Mouse (Mus musculus) embryonic stem cell, embryonic (primary cell): ENCODE measurements at regions not wholly inside any gene's neighbourhood (a gene's known extent, or its start where the extent isn't known, plus 50 kb on each side); places are given as distances from the start of the nearest gene placed in this dataset.
"Not testable (repeated sequence)": the region's sequence is repeated elsewhere in the genome, so short reads cannot be mapped to it uniquely, and the experiment has no call there.

Experiments used
- CTCF ChIA-PET, 4 experiments: fragments of 300-600 bp in 2 of 4; fragments of 350-600 bp in 2 of 4; sonication (Branson Sonifier 250); formaldehyde crosslinking; loops; one replicate each; lab custom pipeline; 2022; ENCODE audit warnings: inconsistent platforms in 2 of 4; lab: Charles Lee
- POLR2A ChIA-PET, 4 experiments: fragments of 300-600 bp in 2 of 4; fragments of 350-600 bp in 2 of 4; sonication (Branson Sonifier 250); formaldehyde crosslinking; loops; one replicate each; lab custom pipeline; 2022; ENCODE audit warnings: antibody characterized with exemption in 4 of 4, inconsistent platforms in 1 of 4; lab: Charles Lee

DNA sequence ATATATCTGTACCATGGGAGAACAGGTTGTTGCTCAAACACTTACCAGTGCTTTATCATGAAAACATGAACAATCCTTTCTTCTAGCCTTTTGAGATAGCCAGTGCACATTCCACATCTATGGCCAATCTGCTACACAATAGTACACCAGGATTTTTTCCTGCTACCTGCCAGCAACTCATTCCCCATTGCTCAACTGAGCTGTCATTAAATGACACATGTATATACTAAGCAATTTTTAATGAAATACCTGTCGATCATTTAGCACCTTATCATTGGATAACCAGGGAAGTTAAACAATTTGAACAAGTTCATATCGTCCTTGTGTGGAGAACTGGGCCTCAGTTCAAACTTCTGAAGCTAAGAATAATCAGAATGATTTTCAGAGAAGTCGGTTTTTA, 111.5 kb downstream of the Nr2f2 start:
- ChIA-PET POLR2A (no interaction called here), CTCF (no interaction called here)

DNA sequence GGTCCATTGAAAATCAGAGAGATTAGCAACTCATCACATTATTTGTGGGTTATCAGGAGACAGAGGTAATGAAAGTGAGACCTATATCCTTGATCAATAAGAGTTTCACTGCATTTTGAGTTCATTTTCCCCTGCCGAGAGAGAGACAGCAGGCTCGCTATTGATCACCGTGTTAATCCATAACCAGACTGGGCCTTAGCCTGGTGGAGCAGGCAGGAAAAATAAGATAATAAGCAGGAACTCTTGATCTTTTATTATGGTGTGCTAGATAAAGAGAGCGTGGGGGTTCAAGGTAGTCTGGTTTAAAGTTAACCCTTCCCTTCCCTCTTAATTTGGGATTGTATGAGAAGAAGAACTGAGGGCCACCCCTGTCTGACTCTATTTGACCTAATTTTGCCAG, 113.3 kb downstream of the Nr2f2 start:
- ChIA-PET POLR2A (no interaction called here), CTCF (no interaction called here)

DNA sequence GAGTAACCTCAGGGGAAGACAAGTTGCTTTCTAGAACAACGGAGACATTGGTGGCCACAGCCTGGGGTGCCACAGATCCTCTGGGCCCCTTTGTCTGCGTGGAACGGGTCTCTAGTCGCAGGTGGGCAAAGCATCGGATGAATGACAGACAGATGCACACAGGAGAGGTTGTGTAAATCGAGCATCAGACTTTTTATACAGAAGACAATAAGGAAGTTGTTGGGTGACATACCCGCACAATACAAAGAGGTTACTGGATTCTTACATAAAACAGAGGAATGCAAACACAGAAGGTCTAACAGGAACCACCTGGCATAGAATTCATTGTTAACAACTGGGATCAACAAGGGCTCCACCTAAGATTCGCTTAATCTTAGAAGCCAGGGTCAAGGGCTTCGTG, 127.5 kb downstream of the Nr2f2 start:
- POLR2A ChIA-PET, CTCF ChIA-PET: not testable (repeated sequence)

DNA sequence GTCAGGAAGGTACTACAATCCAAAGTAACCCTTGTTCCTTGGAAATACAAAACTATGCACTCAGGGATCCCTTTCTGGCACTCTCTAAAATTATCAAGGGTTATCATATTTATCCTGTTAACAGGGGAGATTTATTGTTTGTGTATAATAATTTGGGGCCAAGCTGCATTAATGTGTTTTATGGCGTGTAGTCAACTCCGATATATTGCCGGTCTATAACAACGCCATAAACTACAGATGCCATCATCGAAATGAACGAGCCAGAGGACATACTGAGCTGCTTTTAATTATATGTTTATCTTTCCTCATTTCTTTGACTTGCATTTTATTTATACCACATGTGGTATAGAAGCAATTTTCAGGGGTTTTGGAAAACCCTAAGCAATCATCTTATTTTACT, 147.2 kb downstream of the Nr2f2 start:
- ChIA-PET CTCF (interaction anchor here in 1 of 4 experiments (0.7 kb wide), 1 partner anchor 1918 kb away, joined by 3 read pairs; no protein-coding TSS in a partner anchor), POLR2A (interaction anchor here in 2 of 4 experiments (0.7 kb wide), 2 partner anchors 29 to 67 kb away, joined by 3 to 6 read pairs; no protein-coding TSS in a partner anchor)

DNA sequence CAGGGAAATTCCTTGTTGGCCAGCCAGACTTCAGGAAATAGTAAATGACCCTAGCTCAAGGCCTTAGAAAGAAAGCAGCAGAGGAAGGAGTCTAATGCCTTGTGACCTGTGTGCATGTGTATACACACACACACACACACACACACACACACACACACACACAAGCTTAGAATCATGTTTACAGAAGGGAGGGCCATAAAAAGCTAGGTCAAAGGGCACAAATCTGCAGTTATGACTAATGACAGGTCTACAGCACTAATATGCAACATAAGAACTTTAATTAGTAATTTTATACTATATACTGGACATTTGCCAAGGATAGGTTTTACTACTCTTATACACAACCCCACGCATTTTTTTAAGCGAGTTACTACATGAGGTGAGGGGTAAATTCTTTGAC, 149.4 kb downstream of the Nr2f2 start:
- ChIA-PET CTCF (interaction anchor here in 1 of 4 experiments (0.6 kb wide), 1 partner anchor 1194 kb away, joined by 3 read pairs; no protein-coding TSS in a partner anchor), POLR2A (no interaction called here)

DNA sequence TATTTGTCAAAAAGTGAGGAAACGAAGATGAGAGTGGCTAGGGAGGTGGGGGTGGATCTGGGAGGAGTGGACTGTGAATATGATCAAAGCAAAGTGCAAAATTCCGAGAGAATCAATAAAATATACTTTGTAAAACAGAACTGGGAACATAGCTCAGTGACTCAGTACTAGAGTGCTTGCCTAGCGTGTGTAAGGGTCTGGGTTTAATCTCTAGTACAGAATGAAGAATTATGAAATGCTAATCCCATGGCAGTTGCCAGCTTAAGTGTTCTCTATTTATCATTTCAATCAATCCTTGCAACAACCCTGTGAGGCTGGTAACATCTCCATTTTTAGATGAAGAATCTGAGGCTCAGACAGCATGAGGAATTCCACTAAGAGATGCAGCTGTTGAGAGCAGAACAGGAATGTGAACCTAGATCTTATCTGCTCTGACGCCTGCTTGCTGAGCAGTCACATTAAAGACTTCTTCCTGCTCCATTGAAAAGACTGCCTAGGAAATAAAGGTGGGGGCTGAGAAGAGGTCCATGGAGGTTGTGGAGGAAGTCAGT, 152.5 kb downstream of the Nr2f2 start:
- POLR2A ChIA-PET, result no interaction called here
- CTCF ChIA-PET, result no interaction called here

DNA sequence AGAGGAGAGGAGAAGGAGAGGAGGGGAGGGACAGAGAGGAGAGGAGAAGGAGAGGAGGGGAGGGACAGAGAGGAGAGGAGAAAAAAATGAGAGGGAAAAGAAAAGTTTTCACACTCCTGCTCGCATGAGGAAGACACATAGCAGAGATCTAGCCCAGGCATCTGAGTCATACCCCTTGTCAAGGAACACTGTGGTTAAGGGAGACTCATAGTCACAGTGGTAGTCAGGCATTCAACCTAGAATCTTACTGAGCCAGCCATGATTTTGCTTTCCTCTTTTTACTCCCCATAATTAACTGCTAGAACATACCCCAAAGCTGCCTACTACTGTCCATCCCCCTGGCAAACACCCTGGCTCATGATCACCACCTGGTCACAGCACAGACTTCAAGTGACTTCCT, 160.6 kb downstream of the Nr2f2 start:
- ChIA-PET CTCF (no interaction called here), POLR2A (interaction anchor here in 1 of 4 experiments (0.5 kb wide), 1 partner anchor 99 kb away, joined by 3 read pairs; no protein-coding TSS in a partner anchor)

DNA sequence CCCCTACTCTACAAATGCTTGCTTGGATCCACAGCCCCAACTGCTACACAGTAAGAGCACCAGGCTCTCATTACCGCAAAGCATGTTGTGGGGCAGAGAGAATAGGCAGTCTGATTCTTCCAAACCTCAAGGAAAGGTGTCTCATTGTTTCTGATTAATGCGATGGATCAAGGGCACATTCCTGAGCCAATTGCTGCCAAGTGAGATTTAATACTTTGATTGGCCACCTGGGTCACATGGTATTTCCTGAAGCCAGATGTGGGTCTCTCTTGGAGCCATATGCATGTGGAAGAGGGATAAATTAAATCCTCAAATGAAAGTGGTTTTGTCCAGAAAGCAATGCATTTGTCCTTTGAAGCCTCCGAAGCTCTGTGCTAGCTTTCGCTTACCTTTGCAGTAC, 166.3 kb downstream of the Nr2f2 start:
- ChIA-PET POLR2A (interaction anchor here in 1 of 4 experiments (0.7 kb wide), 1 partner anchor 259 kb away, joined by 4 read pairs; no protein-coding TSS in a partner anchor), CTCF (no interaction called here)

DNA sequence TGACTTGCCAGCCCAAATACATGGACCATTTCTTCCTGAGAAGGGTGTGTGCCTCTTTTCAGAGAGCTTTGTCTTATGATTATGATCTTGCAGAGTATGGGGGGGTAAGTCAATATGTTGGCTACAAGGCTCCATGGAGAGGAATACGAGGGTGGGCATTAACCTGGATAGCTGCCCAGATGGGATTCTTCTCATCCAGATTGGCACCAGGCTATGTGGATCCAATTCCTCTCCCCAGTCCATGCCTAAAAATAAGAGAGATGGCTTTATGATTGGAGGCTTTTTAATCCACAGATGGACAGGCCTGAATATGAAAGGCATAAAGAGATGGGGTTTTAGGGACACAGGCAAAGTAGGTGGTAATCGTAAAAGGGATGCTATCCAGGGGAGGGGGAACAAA, 187.6 kb downstream of the Nr2f2 start:
- ChIA-PET CTCF (no interaction called here), POLR2A (no interaction called here)

DNA sequence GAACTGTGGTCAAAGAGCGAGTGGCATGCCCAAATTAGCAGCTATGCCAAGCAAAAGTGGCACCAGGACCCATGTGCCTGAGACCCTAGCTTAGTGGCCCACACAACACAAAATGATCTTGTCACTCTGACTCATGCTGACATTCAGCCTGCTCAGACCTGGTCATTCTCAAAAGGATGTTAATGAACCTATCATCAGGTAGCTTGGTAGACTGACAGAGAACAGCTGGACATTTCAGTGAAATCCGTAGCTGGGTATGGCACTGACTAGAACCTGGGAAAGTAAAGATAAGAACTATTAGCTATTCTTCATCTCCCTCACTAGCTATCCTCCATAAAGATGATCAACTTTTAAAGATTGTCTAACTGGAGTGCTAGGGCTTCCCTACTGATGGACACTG, 188.5 kb downstream of the Nr2f2 start:
- ChIA-PET POLR2A (no interaction called here), CTCF (no interaction called here)

DNA sequence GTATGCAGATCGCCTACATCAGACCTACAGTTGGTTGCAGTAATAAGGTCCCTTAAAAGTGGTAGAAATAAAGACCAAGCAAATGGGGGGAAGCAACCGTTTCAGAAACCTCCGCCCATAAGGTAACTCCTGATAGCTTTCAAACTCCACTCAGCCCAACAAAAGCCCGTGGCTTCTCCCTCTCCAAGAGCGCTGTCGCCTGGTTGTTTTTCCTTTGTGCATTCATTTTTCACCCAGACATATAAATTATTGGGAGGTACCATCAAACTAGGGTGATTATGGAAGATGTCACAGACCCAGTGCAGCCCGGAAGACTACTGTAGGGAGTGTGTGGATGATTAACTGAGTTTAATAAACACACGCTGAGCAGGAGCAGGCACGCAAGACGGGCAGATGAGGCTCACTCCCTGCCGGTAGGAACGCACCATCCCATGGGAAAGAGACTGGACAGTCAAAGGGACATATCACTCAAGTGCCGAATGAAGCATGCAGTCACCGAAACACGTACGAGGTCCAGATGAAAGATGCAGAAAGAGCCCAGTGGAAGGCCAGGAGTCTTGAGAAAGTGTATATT, 189.8 kb downstream of the Nr2f2 start:
- ChIA-PET CTCF (no interaction called here), POLR2A (no interaction called here)

DNA sequence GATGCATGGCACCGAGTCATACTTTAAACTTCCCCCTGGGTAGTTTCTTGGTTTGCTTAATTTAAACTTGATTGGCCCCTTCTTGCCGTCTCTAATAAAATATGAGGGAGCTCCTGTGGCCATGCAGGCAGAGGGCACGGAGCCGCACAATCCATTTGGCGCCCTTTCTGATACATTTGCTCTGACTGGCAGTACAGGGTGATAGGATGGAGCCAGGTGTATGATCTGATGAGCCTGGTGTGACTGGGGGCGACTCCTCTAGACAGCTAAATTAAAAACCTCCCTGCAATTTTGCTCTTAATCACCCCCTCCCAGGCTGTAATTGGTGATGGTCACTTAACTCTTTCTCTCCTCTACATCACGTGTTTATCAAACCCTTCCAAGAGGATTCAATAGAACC, 190.4 kb downstream of the Nr2f2 start:
- CTCF ChIA-PET, result no interaction called here
- POLR2A ChIA-PET, result no interaction called here

DNA sequence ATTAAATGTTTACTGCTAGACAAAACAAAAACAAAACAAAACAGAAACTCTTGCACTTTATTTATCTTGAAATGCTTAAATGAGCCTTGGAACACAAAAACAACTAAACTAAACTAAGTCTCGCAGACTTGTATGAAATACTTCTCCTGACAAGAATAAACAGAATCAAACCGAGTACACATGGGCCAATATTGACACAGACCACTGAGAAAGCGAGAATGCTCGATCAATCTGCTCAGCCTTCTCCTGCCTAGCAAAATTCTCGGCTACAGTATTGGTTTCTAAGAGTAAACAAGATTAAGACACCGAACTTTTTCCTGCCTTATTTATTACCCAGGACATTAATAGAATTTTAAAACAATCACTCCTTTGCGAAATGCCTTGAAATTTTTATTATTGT, 194.1 kb downstream of the Nr2f2 start:
- CTCF ChIA-PET, result no interaction called here
- POLR2A ChIA-PET, result no interaction called here

DNA sequence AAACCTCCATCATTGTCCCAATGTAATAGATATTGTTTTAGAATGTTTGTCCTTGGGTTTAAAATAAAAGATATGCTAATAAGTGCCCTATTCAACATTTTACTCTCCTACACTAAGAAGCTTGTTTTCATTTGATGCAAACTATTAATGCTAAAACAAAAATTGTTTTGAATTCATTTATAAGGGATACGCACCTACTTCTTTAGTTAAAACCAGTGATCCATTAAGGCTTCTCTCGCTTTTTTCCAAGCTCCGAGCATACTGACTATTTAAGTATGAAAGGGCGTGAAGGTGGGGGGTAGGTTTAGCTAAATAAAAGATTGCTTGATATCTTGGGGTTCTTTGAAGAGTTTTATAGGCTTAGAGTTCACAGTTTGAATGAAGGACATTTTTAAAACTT, 195.1 kb downstream of the Nr2f2 start:
- POLR2A ChIA-PET, result no interaction called here
- CTCF ChIA-PET, result no interaction called here

DNA sequence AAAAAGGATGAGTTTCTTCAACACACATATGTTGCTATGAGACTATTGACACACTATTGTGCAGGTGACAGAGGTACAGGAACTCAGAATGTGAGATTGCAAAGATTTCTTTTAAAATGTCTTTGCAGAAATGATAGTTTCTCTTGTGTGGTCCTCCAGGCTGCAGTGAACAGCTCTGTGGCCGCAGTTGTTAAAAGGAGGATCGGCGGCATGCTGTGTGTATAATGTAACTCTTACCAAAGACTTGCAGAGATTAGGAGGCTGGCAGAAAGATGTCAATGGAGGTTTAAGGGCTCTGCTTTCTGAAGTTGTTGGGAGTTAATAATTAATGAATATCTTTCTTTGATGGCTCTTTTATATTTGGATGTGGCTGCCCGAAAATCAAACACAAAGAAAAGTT, 198.5 kb downstream of the Nr2f2 start:
- CTCF ChIA-PET, result no interaction called here
- POLR2A ChIA-PET, result no interaction called here

DNA sequence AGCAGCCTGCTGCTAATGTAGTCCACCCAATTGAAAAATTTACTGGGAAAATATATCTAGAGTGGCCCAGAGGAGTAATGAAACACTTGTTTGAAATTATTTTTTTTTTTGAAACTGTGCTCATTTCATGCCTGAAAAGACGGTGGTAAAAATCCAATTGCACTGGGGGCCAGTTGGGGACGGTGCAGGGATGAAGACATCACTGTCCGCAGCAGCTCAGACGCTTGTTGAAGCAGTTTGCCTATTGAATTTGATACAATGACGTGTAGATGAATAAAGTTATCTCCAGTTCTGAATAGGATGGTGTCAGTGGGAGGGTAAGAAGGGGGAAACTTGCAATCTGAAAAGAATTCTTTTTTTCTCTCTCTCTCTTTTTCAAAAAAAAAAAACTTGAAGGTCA, 200.5 kb downstream of the Nr2f2 start:
- CTCF ChIA-PET, result interaction anchor here in 1 of 4 experiments (0.7 kb wide), 1 partner anchor 133 kb away, joined by 4 read pairs; no protein-coding TSS in a partner anchor
- POLR2A ChIA-PET, result interaction anchor here in 2 of 4 experiments (0.6 to 0.7 kb wide), 2 partner anchors 26 to 141 kb away, joined by 3 to 4 read pairs; no protein-coding TSS in a partner anchor

DNA sequence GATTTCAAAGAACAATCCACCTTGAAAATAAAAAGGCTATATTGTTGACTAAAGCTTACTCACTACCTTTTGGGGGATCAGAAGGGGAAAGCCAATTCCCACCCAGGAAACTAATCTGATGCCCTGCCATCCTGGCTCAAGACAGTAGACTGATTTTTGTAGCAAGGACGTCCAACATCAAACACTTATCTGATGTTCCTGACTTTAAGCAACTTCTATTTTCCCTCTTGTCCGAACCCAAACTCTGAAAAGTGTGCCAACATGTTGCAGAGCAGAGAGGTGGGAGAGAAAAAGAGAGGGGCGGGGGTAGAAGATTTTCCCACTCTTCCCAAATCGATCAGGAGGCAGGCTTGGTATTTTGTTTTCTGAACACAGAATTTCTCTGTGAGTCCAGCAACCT, 201.0 kb downstream of the Nr2f2 start:
- POLR2A ChIA-PET, result interaction anchor here in 1 of 4 experiments (0.7 kb wide), 1 partner anchor 140 kb away, joined by 3 read pairs; no protein-coding TSS in a partner anchor
- CTCF ChIA-PET, result no interaction called here

DNA sequence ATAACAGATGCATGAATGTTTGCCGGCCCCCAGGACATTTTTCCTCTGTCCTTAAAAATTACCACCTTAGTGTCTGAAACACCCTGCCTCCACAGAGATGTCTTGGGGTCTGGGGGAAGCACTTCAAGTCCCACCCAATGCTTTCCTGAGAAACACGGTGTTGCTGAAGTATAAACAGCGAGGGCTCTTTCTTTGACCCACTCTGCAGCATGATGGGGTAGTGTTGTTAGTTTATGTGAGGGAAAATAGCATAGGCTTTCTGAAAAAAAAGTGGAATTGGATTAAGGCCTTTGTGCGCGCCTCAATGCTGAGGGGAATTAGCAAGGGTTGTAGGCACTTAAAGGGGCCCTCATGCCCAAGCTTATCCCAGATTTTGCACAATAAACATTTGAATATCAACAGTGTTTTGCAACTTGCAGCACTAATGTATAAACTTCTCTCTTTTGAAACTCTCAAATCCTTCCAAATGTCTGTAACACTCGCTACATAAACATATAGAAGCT, 201.8 kb downstream of the Nr2f2 start:
- CTCF ChIA-PET, result no interaction called here

DNA sequence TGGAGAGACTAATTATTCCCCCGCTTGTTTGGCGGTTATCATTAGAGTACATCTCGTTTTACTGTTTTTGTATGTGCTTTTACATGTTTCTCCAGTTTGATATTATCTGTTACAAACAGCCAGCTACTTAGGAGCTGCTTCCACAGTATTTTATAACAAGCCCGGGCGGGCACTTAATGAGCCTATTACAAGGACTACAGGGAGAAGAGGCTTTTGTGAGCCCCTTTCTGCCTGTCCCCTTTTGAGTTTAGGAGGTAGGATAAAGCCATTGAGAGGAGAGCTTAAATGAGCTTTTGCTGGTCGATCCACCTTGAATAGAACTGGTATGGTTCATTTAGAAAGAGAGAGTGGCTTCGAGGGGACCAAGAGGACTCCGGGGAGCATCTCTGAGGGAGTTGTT, 208.0 kb downstream of the Nr2f2 start:
- ChIA-PET POLR2A (no interaction called here), CTCF (no interaction called here)

More for the DNA sequence above, 201.8 kb downstream of the Nr2f2 start:
- POLR2A ChIA-PET, result no interaction called here

DNA sequence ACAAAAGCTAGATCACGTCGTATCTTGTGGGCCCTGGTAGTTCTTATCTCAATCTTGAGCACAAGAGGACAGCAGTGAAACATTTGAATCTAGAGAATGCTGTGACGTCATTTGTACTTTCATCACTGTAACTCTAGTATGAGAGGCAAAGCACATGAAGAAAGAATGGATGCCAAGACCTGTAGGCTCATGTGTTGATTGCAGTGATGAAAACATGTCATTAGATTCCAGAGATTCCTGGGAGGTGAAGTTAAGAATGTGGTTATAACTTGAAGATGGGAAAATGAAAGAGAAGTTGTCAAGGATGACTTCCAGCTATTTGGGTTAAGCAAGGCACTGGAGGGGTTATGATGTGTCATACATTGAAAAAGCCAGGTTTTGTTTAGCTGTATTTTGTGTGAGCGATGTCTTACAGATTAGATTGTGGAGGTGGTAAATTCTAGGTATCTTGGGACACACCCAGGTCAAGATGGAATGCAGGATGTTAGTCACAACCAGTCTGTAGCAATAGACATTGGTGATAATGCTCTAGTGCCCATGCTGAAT, 221.7 kb downstream of the Nr2f2 start:
- ChIA-PET CTCF (no interaction called here), POLR2A (no interaction called here)

DNA sequence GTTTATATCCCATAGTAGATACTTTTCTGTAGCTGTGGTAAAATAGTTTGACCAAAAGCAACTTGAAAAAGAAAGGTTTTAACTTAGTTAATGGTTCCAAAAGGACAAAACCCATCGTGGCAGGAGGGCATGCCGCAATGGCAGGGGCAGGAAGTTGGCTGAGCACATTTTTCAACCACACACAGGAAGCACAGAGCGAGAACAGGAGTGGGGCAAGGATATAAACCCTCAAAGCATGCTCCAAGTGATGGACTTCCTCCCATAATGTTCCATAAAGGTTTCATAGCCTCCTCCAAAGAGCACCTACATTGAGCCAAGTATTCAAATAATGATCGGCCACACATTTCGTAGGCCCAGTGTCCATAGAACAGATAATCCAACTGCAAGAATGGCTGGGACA, 229.7 kb downstream of the Nr2f2 start:
- CTCF ChIA-PET, result no interaction called here
- POLR2A ChIA-PET, result no interaction called here
